Mouse (Mus musculus): ENCODE results near the gene Acap2.

DNA sequence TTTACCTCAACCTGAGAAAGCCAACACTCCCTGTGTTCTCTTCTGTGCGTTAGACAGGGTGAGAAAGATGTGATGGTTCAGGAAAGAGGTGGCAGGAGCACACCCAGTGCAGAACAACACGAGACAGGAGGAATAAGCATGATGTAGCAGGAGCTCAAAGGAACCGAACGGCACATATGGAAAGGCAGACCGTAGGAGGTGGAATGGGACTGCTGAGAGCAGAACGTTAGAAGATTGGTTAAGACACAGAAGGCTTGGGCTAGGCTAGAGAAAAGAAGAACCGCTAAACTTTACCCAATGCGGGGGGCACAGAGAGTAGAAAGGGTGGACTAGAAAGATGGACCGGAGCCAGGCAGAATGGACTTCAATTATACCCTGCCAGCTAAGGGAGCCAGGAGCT, 40.4 kb upstream of the Acap2 start:
- TF ChIP-seq CTCF (conservative IDR thresholded peaks at IDR 0.05; ENCODE audit: low read length) (no peak), POU5F1 (IDR thresholded peaks at IDR 0.05; ENCODE audit: borderline replicate concordance, low read length) (no peak)

Measured in E14TG2a.4 (cell line).